Mouse (Mus musculus): Measurements from ENCODE around the gene Pon3. TPM values are rescaled to one million over a fixed set of nuclear protein-coding genes. Genes with fewer than 3 reads are reported as not detected.

The Pon3 gene
- polyA plus RNA-seq, 1 experiment from 2014 or later, result 4.6 TPM

GRCm38 (mm10) chr6:5180645-5181044 is 75.4 kb downstream of the Pon3 start:
- no peak overlapping the region for H3K27ac ChIP-seq (ENCODE audit: low read depth, low read length)
- ATAC-seq (ENCODE audit: insufficient read depth, low FRiP score, low TSS enrichment), result no peak
- no peak for DNase-seq (ENCODE audit: low spot score)
- WGBS, result 77% methylated on average over 5 of the region's 5 CpGs
- no peak overlapping the region for H3K4me3 ChIP-seq (ENCODE audit: low read depth, low read length)
- no peaks in the 10 kb centered on the region for H3K9me3 ChIP-seq (ENCODE audit: control insufficient read depth, low read length)
- no peaks in the 10 kb centered on the region for H3K4me1 ChIP-seq (ENCODE audit: control insufficient read depth, insufficient read depth, low read length)
- H3K4me2 ChIP-seq (ENCODE audit: low read depth), result no peak overlapping the region
- H3K36me3 ChIP-seq (ENCODE audit: control insufficient read depth, insufficient read depth, low read length), result no peaks in the 10 kb centered on the region
- no peaks in the 10 kb centered on the region for H3K27me3 ChIP-seq (ENCODE audit: control insufficient read depth, insufficient read depth, low read length)
- H3K9ac ChIP-seq (ENCODE audit: low read length), result no peak overlapping the region

GRCm38 (mm10) chr6:5179189-5179588 is 76.9 kb downstream of the Pon3 start:
- Histone ChIP-seq H3K4me2 (ENCODE audit: low read depth) (no peak overlapping the region), H3K36me3 (ENCODE audit: control insufficient read depth, insufficient read depth, low read length) (no peaks in the 10 kb centered on the region), H3K9ac (ENCODE audit: low read length) (no peak overlapping the region), H3K4me1 (ENCODE audit: control insufficient read depth, insufficient read depth, low read length) (no peaks in the 10 kb centered on the region), H3K27ac (ENCODE audit: low read depth, low read length) (no peak overlapping the region), H3K9me3 (ENCODE audit: control insufficient read depth, low read length) (no peaks in the 10 kb centered on the region), H3K27me3 (ENCODE audit: control insufficient read depth, insufficient read depth, low read length) (no peaks in the 10 kb centered on the region), H3K4me3 (ENCODE audit: low read depth, low read length) (no peak overlapping the region)
- no peak for DNase-seq (ENCODE audit: low spot score)
- ATAC-seq (ENCODE audit: insufficient read depth, low FRiP score, low TSS enrichment), result no peak
- WGBS, result 81% methylated on average over 6 of the region's 6 CpGs

GRCm38 (mm10) chr6:5177967-5178891 is 77.9 kb downstream of the Pon3 start:
- peak; percentile 65; the same call in 1 of the 2 replicates for ATAC-seq (ENCODE audit: insufficient read depth, low FRiP score, low TSS enrichment)
- Histone ChIP-seq H3K9ac (ENCODE audit: low read length) (no peak overlapping the region), H3K36me3 (ENCODE audit: control insufficient read depth, insufficient read depth, low read length) (no peaks in the 10 kb centered on the region), H3K4me3 (ENCODE audit: low read depth, low read length) (no peak overlapping the region), H3K9me3 (ENCODE audit: control insufficient read depth, low read length) (no peaks in the 10 kb centered on the region), H3K27me3 (ENCODE audit: control insufficient read depth, insufficient read depth, low read length) (no peaks in the 10 kb centered on the region), H3K4me2 (ENCODE audit: low read depth) (peak overlapping the region; percentile 27), H3K4me1 (ENCODE audit: control insufficient read depth, insufficient read depth, low read length) (no peaks in the 10 kb centered on the region), H3K27ac (ENCODE audit: low read depth, low read length) (no peak overlapping the region)
- peak; percentile 29 for DNase-seq (ENCODE audit: low spot score)
- WGBS, result 38% methylated on average over 19 of the region's 19 CpGs

- Histone ChIP-seq H3K36me3 (ENCODE audit: control insufficient read depth, insufficient read depth, low read length) (no peaks in the 10 kb centered on the region), H3K4me1 (ENCODE audit: control insufficient read depth, insufficient read depth, low read length) (no peaks in the 10 kb centered on the region), H3K9ac (ENCODE audit: low read length) (no peak overlapping the region), H3K4me2 (ENCODE audit: low read depth) (no peak overlapping the region), H3K27me3 (ENCODE audit: control insufficient read depth, insufficient read depth, low read length) (no peaks in the 10 kb centered on the region), H3K4me3 (ENCODE audit: low read depth, low read length) (no peak overlapping the region), H3K27ac (ENCODE audit: low read depth, low read length) (no peak overlapping the region), H3K9me3 (ENCODE audit: control insufficient read depth, low read length) (no peaks in the 10 kb centered on the region)
- DNase-seq (ENCODE audit: low spot score) (no peak), ATAC-seq (ENCODE audit: insufficient read depth, low FRiP score, low TSS enrichment) (no peak)
- WGBS, result 91% methylated on average over 10 of the region's 10 CpGs
Measured at GRCm38 (mm10) chr6:5174179-5174812, 81.8 kb downstream of the Pon3 start.

- no peak overlapping the region for H3K4me3 ChIP-seq (ENCODE audit: low read depth, low read length)
- no peak overlapping the region for H3K27ac ChIP-seq (ENCODE audit: low read depth, low read length)
- H3K27me3 ChIP-seq (ENCODE audit: control insufficient read depth, insufficient read depth, low read length), result no peaks in the 10 kb centered on the region
- ATAC-seq (ENCODE audit: insufficient read depth, low FRiP score, low TSS enrichment) (no peak), DNase-seq (ENCODE audit: low spot score) (no peak)
- 81% methylated on average over 9 of the region's 9 CpGs for WGBS
- H3K4me1 ChIP-seq (ENCODE audit: control insufficient read depth, insufficient read depth, low read length), result no peaks in the 10 kb centered on the region
- no peak overlapping the region for H3K9ac ChIP-seq (ENCODE audit: low read length)
- H3K4me2 ChIP-seq (ENCODE audit: low read depth), result no peak overlapping the region
- H3K36me3 ChIP-seq (ENCODE audit: control insufficient read depth, insufficient read depth, low read length), result no peaks in the 10 kb centered on the region
- H3K9me3 ChIP-seq (ENCODE audit: control insufficient read depth, low read length), result no peaks in the 10 kb centered on the region
Measured at GRCm38 (mm10) chr6:5172571-5172970, 83.5 kb downstream of the Pon3 start.

- 75% methylated on average over 4 of the region's 4 CpGs for WGBS
Measured at GRCm38 (mm10) chr6:5171418-5171817, 84.7 kb downstream of the Pon3 start.

More at GRCm38 (mm10) chr6:5171418-5171817, 84.7 kb downstream of the Pon3 start:
- H3K9ac ChIP-seq (ENCODE audit: low read length), result no peak overlapping the region
- H3K9me3 ChIP-seq (ENCODE audit: control insufficient read depth, low read length), result no peaks in the 10 kb centered on the region
- H3K4me2 ChIP-seq (ENCODE audit: low read depth), result no peak overlapping the region
- H3K4me1 ChIP-seq (ENCODE audit: control insufficient read depth, insufficient read depth, low read length), result no peaks in the 10 kb centered on the region
- H3K36me3 ChIP-seq (ENCODE audit: control insufficient read depth, insufficient read depth, low read length), result no peaks in the 10 kb centered on the region
- H3K27ac ChIP-seq (ENCODE audit: low read depth, low read length), result no peak overlapping the region
- H3K27me3 ChIP-seq (ENCODE audit: control insufficient read depth, insufficient read depth, low read length), result no peaks in the 10 kb centered on the region
- DNase-seq (ENCODE audit: low spot score), result no peak
- no peak overlapping the region for H3K4me3 ChIP-seq (ENCODE audit: low read depth, low read length)
- no peak for ATAC-seq (ENCODE audit: insufficient read depth, low FRiP score, low TSS enrichment)

Other genes starting within 250 kb of the Pon3 start
- gene Pon1, start 62.3 kb downstream of the Pon3 start, polyA plus RNA-seq (2014; fragmentation: Nextera tagmentation; extraction: Ambion mirVana), result not detected in 2 replicates
- gene Pon2, start 42.2 kb upstream of the Pon3 start, polyA plus RNA-seq (2014; fragmentation: Nextera tagmentation; extraction: Ambion mirVana), result 25.1 and 25.9 TPM in 2 replicates
- gene Asb4, start 127.1 kb upstream of the Pon3 start, polyA plus RNA-seq (2014; fragmentation: Nextera tagmentation; extraction: Ambion mirVana), result 41.0 and 49.8 TPM in 2 replicates
- 0.62 and 1.3 TPM in 2 replicates for gene Pdk4, start 240.0 kb upstream of the Pon3 start, polyA plus RNA-seq (2014; fragmentation: Nextera tagmentation; extraction: Ambion mirVana)

All from neural tube, embryonic 11.5 days (tissue).